Mouse (Mus musculus): ENCODE data around the gene Olfr235.
"Not testable (repeated sequence)": the region's sequence is repeated elsewhere in the genome, so short reads cannot be mapped to it uniquely, and the experiment has no call there.

GRCm38 (mm10) chr19:12232496-12232895 is 28.3 kb upstream of the Olfr235 start, which contains the start of gene Olfr1432:
- not testable (repeated sequence) for TF ChIP-seq POLR2A (IDR thresholded peaks at IDR 0.05; ENCODE audit: low read depth, low read length); CTCF (IDR thresholded peaks at IDR 0.05; ENCODE audit: borderline replicate concordance, insufficient read depth, low read length)

Measured in embryonic fibroblast, embryonic 13.5 days (primary cell).